Mouse (Mus musculus) G1E (cell line): ENCODE results near the gene Rab36.

Experiments used
- CTCF ChIP-seq: IDR thresholded peaks from 2 replicates; pipeline ENCODE4 v1.5.1; 2012; ENCODE audit warnings: low read depth, low read length, inconsistent platforms, mixed read lengths
- GATA1 ChIP-seq: IDR thresholded peaks from 2 replicates; pipeline ENCODE4 v1.6.1; 2012; ENCODE audit warnings: borderline replicate concordance, low read length, inconsistent platforms, mixed read lengths
- TAL1 ChIP-seq: conservative IDR thresholded peaks from 2 replicates; pipeline ENCODE4 v1.6.1; 2012; ENCODE audit warnings: low read depth, low read length, inconsistent platforms, mixed read lengths

GRCm38 (mm10) chr10:75094338-75094737 is 57.5 kb downstream of the Rab36 start:
- TF ChIP-seq CTCF (no peak), GATA1 (no peak), TAL1 (no peak)
